Mouse (Mus musculus) layer of hippocampus, postnatal 10 days (tissue): ENCODE measurements around the gene Spsb1. TPM values are rescaled to one million over a fixed set of nuclear protein-coding genes. Genes with fewer than 3 reads are reported as not detected.

Experiments
- DNase-seq, 2 experiments: peaks; one replicate each; pipeline ENCODE4 v3.0.0; 2021; ENCODE audit warnings: low spot score in 2 of 2
- total RNA-seq, 2 experiments: library from RNA; stranded (reverse); gene quantifications; 2 replicates each; pipeline ENCODE4 v1.2.3; 2021

Spsb1 gene
- total RNA-seq, 2 experiments from 2014 or later: 16.7 to 19.9 TPM

DNA sequence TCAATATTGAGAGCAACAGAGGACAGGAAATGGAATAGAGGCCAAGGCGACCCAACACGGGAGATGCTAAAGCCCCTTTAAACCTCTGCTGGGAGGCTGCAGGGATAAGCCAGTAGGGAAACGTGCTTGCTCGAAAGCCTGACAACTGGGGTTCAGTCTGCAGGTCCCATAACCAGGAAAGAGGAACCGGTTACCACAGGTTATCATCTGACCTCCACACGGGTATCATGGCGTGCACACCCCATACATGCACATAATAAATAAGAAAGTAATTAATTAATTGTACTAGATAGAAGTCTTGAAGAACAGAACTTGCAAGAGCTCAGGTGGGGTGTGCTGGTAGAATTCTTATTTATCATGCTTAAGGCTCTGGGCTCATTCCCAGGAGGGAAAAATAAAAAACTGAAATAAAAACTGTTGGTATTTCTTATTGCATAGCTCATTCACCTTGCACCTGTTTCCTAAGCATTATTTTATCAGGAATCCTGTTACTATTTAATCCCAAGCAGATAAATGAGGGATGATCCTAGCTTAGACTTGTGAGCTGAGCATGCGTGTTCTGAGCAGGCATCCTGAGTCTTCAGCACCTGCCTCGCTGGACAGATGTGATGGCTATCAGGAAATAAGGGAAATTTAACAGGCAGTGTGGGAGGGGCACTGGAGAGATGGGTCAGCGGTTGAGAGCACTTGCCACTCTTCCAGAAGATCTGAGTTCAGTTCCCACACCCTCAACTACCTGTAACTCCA lies 32.0 kb upstream of the Spsb1 start:
- no peak for DNase-seq

DNA sequence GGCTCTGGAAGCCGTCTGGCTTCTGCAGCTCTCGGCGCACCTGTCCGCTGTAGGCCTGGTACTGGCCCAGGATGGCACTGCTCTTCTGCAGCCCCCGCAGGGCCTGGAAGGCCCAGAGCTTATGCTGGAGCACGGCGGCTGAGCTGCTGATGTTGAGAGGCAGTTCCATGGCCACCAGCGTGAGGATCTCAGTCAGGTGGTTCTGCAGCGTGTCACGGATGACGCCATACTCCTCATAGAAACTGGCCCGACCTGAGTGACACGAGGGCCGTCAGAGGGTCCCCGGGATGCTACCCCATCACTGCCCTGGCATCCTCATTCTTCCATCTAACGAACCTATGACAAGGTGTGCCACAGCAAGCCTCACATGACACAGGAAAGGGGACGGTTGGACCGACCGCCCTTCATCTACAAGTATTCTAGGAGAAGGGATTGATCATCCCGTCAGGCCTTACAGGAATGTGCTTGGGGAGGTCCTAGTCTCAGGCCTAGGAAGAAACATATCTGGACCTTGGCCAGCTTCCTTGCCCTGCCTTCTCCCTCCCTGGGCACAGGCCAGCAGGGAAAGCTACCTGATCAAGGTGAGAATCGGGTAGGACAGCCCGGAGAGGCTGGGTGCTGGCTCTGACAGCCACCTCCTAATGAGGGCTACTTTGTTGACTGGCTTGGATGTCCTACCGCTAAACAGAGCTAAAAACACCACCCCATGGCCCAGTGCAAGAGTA lies 29.2 kb upstream of the Spsb1 start:
- no peak for DNase-seq

DNA sequence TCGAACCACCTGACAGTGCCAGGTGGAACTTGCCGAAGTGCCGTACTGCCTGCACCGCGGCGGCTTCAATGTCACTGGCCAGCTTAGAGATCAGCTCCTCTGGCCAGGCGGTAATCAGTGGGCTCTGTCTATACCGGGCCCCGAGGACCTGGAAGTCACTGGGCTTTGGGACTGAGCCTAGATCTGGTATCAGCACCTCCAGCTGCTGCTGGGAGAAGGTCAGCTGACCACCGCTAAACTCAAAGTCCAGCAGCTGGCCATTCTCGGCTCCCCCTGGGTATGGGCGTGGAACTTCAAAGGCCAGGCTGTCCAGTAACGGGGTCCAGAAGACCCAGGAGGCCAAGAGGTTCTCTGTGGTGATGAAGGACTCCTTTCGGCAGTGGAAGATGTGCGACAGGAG lies 27.3 kb upstream of the Spsb1 start:
- DNase-seq: no peak

DNA sequence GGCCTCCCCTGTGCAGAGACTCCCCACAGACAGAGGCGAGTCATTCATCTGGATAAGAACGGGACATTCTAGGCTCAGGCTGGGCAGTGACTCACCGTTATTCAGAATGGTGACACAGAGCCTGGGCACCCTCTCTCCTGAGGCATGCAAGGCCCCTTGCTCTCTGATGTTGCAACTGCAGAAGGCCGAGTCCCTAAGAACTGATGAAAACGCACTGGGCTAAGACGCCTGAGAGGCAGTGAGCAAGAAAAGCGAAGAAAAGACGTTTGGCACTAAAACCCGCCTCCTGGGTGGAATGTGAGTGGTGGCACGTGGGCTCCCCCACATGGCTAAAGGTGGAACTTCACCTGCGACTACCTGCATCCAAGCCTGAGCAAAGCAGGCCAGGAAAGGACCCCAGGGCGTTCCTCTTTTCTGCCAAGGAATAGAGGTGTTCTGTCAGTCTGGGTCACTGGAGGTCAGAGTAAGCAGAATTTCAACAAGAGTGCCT lies 25.0 kb upstream of the Spsb1 start:
- peak; percentile 85 to 88 for DNase-seq

DNA sequence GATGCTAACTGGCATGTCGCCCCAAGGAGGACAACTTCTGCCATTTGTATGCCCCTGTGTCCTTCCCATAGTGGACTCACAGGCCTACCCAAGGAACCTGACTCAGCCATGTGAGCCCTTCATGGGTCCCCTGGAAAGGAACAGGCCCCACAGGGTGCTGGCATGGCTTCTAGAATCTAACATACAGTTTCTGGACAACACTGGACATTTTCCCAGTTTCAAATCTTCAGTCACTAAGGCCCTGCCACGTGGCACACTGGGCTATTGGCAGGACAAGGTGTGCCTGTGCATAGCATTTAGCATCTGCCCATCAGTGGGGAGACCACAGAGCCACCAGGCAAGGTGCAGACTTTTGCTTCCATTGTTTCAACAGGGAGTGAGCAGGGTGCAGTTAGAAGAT lies 24.0 kb upstream of the Spsb1 start:
- no peak for DNase-seq

DNA sequence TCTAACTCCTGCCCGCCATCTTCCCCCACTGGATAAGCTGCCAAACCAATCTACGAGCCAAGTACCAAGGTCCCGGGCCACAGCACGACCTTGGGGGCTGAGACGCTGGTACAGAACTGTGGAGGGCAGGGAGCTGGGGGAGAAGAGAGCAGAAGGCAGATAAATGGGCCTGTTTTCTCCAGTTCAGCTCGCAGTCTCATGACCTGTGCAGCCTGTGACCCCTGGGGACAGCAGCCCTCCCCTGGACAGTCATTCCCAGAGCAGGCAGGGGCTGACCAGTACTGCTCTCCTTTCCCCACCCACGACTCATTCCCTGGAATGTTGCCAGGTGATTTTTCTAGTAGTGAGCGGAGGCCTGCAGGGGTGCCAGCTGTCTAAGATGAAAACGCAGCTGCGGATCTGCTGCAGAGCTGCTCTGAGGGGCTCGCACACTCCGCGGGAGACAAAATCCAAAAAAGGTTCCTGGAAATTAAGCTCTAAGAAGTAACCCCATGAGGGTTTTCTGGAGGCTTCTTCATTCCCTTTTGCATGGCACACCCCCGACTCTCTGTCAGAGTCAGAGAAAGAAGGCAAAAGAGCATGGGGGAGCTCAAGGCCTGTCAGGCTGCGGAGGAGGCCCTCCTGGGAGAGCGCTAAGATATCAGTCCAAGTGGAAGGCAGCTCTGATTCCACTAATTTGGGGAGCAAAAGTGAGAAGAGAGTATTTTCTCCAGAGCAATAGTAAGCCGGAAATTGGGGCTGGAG lies 23.1 kb upstream of the Spsb1 start:
- no peak for DNase-seq

DNA sequence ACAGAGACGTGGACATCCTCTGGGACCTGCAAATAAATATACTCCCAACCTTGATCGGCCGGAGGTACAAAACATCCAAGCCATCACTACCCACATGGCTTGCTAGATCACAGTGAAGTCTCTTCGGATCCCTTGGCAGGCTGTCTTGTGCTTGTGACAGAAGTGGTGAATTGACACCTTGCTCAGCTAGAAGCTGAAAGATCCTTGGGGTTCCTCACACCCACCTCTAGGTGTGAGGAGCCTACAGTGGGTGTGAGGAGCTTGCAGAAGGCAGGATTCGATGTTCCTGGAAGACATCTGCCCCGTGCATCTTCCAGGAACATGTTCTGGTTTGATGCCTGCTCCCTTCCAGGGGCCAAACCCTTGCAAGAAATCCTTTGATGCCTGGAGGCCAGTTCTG lies 22.3 kb upstream of the Spsb1 start:
- DNase-seq: no peak

DNA sequence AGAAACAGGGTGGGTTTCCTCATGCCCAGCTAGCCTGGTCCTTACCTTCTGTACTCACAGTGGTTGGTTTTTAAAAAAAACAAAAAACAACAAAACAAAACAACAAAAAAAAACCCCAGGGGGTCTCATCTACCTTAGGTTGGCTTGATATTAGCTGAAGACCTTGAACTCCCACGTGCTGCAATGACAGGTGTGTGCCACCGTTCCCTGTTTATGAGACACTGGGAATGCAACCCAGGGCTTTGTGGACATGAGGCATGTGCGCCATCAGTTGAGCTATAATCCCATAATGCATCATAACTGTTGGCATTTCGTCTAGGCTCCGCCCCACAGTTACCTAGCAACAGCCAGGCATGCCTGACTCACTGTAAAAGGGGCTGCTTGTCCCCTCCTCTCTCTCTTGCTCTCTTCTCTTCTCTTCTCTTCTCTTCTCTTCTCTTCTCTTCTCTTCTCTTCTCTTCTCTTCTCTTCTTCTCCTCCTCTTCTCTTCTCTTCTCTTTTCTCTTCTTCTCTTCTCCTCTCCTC lies 20.9 kb upstream of the Spsb1 start:
- DNase-seq: no peak

DNA sequence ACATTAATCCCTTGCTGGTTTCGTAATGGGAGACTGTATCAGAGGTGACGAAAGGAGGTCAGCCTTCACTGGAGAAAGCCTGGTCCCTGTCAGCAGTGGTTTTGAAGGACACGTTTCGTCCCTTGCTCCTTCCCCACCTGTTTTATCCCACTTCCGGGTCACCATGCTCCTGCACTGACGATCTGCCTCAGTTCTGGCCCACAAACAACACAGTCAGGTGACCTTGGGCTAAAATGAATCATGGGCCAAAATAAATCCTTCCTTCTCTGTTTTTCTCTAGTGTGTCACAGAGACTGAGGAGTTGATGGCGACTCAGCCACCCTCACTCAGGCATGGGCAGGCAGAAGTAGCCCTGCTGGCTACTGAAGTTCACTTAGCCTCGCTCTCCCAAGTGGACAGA lies 20.4 kb upstream of the Spsb1 start:
- no peak for DNase-seq

DNA sequence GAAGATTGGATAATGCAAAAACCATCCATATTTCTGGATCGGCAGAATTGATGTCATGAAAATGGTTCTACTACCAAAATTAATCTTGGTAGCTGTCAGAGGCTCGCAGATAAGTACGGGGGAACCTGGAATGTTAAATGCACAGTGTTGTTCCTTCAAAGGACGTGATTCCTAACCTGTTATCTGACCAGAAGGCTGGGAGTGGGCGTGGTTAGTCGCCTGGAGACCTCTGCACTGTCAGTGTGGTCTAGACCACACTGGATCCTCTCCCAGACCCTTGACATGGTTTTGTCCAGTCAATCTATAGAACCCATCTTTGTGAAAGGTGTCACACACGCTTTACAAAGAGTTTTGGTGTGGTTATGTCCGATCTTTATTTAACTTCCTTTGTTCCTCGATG lies 16.6 kb upstream of the Spsb1 start:
- no peak for DNase-seq

DNA sequence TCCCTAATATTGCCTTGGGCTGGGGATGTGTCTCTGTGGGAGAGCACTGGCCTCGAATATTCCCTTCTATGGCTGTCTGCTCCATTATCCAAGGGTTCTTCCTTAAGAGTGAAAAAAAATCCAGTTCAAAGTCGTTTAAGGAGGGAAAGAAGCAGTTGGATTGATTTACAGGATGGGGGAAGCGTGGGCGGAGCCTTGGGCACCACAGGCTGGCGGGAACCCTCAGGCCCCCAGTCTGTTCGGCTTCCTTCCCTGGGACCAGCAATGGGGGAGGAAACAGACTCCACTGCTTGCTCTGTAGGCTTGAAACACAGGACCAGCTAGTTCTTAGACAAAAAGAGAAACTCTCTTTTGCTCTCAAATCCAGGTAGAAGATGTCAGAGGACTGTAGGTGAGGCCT lies 13.7 kb upstream of the Spsb1 start:
- DNase-seq: no peak

DNA sequence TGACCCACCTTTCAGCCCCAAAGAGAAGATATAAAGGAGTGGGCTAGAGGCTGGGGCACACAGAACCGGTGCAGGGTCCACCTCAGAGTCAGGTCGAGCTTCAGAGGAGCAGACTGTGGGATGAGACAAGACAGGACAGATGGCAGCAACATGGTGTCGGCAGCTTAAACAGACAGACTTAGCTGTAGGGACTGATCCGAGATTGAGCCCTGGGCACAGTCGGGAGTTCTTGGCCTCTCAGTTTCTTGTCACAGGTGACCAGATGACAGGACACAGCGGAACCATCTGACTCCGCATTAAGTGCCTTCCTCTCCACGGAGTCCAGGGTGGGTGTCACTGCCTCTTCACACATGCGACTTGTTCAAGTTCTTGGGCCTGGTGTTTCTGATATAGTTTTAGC lies 12.1 kb upstream of the Spsb1 start:
- DNase-seq: no peak

DNA sequence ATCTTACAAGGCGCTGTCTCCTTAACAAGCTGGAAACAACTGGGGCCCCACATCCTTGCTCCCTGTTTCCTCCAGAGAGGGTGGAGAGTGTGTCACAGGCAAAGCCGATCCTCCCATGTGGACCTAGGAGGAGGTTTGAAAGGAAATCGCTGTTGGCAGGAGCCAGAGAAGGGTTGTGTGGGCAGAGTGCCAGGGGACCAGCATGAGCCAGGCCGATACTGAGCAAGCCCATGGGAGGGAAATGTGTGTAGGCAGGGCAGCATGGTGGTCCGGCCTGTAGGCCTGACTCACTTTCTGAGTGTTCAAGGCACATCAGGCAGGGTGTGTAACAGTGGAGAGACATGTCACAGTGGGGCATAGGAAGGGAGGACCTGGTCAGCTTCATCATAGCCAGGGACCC lies 11.4 kb upstream of the Spsb1 start:
- peak in 1 of 2 experiments; percentile 60 for DNase-seq

DNA sequence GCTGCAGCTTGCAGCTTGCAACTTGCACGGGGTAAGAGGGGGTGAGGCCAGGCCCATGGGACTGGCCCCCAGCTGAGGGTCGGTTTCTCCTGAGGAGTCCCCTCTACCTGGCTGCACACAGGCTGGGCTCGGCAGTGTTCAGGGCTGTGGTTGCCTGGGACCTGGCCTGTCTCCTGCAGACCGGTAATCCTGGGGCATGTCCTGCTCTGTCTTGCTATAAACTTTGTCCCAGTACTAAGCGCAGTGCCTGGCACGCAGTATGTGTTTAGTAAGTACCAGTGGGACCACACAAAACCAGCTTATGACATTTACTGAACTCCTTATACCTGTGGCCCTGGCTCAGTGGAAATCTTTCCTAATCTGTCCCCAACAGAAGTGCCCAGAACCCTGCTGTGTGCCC lies 10.8 kb upstream of the Spsb1 start:
- no peak for DNase-seq

DNA sequence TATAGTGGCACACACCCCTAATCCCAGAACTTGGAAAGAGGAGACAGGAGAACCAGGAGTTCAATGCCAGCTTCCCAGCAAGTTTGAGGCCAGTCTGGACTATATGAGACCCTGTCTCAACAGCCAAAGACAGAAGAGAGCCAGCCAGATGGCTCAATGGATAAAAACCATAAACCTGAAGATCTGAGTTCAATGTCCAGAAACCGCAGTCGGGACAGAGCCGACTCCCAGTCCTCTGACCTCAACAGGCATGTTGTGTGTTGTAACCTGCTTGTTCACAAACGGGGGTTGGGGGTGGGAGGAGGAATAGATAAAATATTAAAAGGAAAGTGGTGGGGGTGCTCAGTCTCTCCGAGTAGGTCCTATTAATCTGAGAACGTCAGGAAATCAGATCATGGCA lies 10.4 kb upstream of the Spsb1 start:
- DNase-seq: no peak

DNA sequence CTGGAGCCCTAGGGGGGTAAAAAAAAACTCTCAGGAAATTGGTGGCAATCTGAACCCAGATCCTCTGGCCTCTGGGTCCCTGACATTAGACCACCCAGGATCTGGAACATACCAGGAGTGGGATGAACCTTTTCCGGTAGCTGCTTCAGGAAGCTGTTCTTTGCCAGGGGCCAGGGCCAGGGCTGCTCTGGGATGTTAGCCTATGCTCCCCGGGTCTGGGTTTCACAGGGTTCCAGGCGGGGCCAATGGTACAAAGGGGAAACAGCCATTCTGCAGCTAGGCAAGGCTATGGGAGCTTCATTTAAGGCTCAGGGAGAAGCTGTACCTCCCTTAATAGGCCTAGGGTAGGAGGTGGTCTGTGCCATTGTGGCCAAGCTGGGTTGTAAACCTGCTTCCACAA lies 9.9 kb upstream of the Spsb1 start:
- DNase-seq: no peak

DNA sequence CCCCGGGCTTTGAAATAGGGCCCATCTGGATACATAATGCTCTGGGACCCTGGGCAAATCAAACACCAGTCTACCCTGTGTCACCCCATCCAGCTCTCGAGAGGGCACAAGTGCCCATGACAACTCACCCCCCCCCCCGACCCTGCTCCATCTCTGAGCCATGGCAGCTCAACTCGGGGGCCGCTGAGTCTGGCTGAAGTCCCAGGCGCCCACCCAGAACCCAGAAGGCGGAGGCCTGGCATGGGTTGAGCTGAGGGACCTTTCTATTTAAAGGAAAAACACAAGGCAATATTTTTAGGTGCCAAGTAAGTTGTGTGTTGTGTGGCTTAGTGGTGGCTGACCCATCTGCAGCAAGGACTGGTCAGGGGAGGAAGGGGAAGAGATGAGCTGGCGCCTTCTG lies 9.4 kb upstream of the Spsb1 start:
- DNase-seq: no peak

DNA sequence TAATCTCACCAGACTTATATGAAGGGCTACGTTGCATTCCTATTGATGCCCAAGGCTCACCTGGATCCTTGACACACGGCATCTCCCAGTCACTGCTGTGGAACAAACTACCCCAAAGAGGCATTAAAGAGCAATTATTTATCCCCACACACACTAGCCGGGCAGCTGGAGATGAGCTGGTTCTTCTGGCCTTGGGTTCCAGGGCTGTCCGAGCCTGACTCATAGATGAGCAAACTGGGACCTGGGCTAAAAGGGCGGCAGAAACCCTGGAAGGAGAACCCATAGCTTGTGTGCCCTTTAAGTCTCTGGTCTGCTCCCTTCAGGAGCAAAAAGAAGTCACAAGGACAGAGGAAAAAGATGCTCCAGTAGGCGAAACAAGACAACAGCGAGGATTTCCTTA lies 5.5 kb upstream of the Spsb1 start:
- DNase-seq: no peak

DNA sequence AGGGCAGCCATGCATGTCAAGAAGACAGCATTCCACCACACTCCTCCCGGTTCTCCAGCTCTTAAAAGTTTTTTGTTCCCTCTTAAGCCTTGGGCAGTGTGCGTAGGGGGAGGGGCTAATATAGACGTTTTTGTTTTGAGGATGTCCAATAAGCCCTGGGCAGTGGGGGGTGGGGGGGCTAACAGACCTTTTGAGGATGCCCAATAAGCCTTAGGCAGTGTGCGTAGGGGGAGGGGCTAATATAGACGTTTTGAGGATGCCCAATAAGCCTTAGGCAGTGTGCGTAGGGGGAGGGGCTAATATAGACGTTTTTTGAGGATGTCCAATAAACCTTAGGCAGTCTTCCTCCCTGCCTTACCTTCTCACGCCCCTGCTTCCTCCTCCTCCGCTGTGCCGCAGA lies 5.0 kb upstream of the Spsb1 start:
- DNase-seq: no peak

DNA sequence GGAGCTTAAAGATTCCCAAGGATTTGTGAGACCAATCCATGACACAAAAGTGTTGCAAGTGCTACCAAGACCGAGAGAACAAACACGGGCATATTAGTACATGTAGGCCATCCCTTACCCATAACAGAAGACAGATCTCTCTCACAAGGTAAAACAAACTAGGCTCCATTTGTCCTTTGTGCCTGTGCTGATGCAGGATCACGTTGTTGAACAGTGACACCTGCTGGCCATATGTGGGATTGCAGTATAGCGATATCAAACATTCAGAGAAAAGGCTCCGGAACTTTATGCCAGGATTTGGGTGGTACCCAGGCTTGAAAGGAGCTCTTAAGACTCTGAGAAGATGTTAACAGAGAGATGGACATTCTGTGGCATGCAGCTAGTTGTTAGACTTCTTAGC lies 3.7 kb upstream of the Spsb1 start:
- DNase-seq: peak; percentile 89 to 93

DNA sequence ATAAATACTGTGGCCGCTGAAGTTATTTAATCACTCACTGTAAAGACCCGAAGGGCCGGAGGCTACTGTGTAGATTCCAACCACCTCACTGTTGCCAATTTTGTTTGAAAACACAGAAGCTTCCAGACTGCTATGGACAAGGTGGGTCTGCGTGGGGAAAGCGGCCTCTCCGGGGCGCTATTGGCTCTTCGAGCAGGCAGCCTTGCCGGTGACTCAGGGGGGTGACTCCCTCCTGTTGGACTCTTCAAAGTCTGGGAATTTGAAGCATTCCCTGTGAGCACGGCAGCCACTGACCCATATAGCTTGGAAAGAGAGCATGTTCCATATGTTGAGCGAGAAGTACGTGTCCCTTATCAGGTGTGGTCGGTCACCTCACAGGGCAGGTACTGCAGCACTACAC lies 1.2 kb upstream of the Spsb1 start:
- DNase-seq: no peak

DNA sequence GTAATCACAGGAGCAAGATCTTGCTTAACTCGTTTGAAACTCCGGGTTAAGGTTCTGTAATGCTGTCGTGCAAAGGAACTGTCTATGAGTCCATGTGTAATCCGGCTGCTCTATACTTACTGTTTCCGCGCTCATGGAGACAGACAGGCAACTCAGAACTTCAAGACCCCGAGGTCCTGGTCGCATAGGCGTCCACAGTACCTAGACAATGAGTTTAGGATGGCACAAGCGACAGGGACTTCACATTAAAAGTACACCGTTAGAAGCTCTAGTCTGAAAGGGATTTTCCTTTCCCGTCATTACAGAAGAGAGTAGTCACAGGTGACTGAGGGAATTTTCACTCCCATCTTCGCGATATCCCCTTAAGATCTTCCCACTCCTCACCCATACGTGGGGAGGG lies 788 bp upstream of the Spsb1 start:
- DNase-seq: no peak
